Mouse (Mus musculus): ENCODE measurements around the gene Taf6l.
A peak's percentile ranks its signal among the peaks of the same experiment; 100 is the strongest.

The Taf6l gene

GRCm38 (mm10) chr19:8790171-8790570, 4.0 kb upstream of the Taf6l start:
- DNase-seq (ENCODE audit: low read depth, low spot score), result peak; percentile 40

- DNase-seq (ENCODE audit: low read depth, low spot score), result peak; percentile 81
Observed at GRCm38 (mm10) chr19:8789171-8789570, 3.0 kb upstream of the Taf6l start.

- peak; percentile 72 for DNase-seq (ENCODE audit: low read depth, low spot score)
Observed at GRCm38 (mm10) chr19:8788521-8788920, 2.3 kb upstream of the Taf6l start.

GRCm38 (mm10) chr19:8774951-8775421, 11.2 kb downstream of the Taf6l start:
- DNase-seq (ENCODE audit: low read depth, low spot score), result peak; percentile 24

GRCm38 (mm10) chr19:8774086-8774835, 12.0 kb downstream of the Taf6l start, which contains the start of gene Tmem179b:
Gene Tmem179b, minus strand, starts transcription at chr19:8774467.
- DNase-seq (ENCODE audit: low read depth, low spot score), result peak; percentile 97

- no peak for DNase-seq (ENCODE audit: low read depth, low spot score)
Observed at GRCm38 (mm10) chr19:8773409-8773808, 12.8 kb downstream of the Taf6l start.

- DNase-seq (ENCODE audit: low read depth, low spot score), result no peak
Observed at GRCm38 (mm10) chr19:8772996-8773395, 13.2 kb downstream of the Taf6l start.

GRCm38 (mm10) chr19:8770567-8771270, 15.5 kb downstream of the Taf6l start, which contains the start of gene Tmem223:
Gene Tmem223, plus strand, starts transcription at chr19:8770996.
- DNase-seq (ENCODE audit: low read depth, low spot score), result peak; percentile 90

GRCm38 (mm10) chr19:8765562-8765961, 20.7 kb downstream of the Taf6l start:
- DNase-seq (ENCODE audit: low read depth, low spot score), result no peak

- DNase-seq (ENCODE audit: low read depth, low spot score), result no peak
Observed at GRCm38 (mm10) chr19:8763276-8763675, 22.9 kb downstream of the Taf6l start.

- DNase-seq (ENCODE audit: low read depth, low spot score), result no peak
Observed at GRCm38 (mm10) chr19:8760757-8761156, 25.5 kb downstream of the Taf6l start.

- no peak for DNase-seq (ENCODE audit: low read depth, low spot score)
Observed at GRCm38 (mm10) chr19:8758899-8759298, 27.3 kb downstream of the Taf6l start.

- DNase-seq (ENCODE audit: low read depth, low spot score), result no peak
Observed at GRCm38 (mm10) chr19:8757471-8757998, 28.7 kb downstream of the Taf6l start.

GRCm38 (mm10) chr19:8756635-8757387, 29.4 kb downstream of the Taf6l start, which contains the start of gene Nxf1:
Gene Nxf1, plus strand, starts transcription at chr19:8757073.
- DNase-seq (ENCODE audit: low read depth, low spot score), result peak; percentile 97

- no peak for DNase-seq (ENCODE audit: low read depth, low spot score)
Observed at GRCm38 (mm10) chr19:8755652-8756051, 30.6 kb downstream of the Taf6l start.

- DNase-seq (ENCODE audit: low read depth, low spot score), result no peak
Observed at GRCm38 (mm10) chr19:8747368-8747767, 38.8 kb downstream of the Taf6l start.

GRCm38 (mm10) chr19:8745382-8745781, 40.8 kb downstream of the Taf6l start:
- no peak for DNase-seq (ENCODE audit: low read depth, low spot score)

- no peak for DNase-seq (ENCODE audit: low read depth, low spot score)
Observed at GRCm38 (mm10) chr19:8742176-8742575, 44.0 kb downstream of the Taf6l start.

- peak; percentile 99 for DNase-seq (ENCODE audit: low read depth, low spot score)
Observed at GRCm38 (mm10) chr19:8741243-8741869, 44.9 kb downstream of the Taf6l start, which contains the start of gene Stx5a. Gene Stx5a, plus strand, starts transcription at chr19:8741413.

GRCm38 (mm10) chr19:8740603-8741002, 45.6 kb downstream of the Taf6l start, which contains the start of gene 1700092M07Rik:
Gene 1700092M07Rik, plus strand, starts transcription at chr19:8740718.
- DNase-seq (ENCODE audit: low read depth, low spot score), result no peak

GRCm38 (mm10) chr19:8739646-8740045, 46.6 kb downstream of the Taf6l start:
- no peak for DNase-seq (ENCODE audit: low read depth, low spot score)

Measured in brain, adult 2 months (tissue).